Mouse (Mus musculus): ENCODE results near the gene Il16.

Il16 gene

DNA sequence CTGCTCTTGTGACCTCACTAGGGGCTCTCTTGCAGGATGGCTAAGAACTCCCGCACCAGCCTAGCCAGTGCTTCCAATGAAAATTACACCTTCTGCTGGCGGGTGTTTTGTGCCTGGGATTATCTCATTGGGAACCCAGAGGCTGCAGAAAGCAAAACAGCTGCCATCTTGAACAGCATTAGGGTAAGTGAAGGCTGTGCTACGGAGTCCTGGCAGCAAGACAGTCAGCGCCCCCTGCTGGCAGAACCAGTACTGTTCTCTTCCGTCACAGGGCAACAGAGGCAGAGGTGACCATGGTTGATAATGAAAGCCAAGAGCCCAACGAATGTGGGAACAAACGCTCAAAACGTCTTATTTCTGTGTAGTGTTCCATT, 145.6 kb downstream of the Il16 start:
- peak; percentile 46 for DNase-seq

DNA sequence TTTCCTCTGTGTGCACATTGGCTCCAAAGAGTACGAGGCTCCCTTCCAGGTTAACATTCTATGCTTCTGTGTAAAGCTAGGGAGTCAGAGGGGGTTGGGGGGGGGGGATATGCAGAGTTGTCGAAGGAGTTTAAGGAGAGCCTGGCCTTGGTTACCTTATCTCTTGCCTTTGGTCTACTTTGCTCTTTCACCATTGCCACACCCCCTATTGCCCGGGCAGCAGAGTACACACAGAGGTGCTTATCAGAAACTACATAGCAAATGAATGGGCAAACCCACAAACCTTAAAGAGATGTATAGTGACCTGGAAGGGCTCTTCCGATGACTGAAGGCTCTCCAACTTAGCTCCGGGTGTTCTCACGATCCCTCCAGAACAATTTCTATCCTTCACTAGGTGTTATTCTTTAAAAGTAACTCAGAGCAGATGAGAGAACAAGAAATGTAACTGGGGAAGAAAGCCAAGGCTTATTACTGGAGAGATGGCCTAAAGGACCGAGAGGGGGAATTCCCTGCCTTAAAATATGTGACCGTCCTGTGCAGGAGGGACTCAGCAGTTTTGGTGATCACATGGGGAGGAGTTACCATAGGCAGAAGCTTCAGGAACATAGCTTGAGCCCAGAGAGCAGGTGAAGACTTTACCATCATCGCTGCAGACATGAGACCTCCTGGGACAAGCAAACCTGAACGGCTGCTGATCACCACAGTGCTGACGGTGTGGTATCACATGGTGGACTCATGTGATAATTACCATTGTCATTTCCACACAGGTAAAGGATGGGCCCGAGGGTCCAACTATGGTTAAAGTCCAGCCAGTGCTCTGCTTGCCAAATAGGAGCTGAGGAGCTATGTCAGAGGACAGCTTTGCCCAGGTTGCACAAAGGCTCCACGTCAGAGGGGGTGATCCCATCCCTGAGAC, 146.3 kb downstream of the Il16 start:
- no peak for DNase-seq

DNA sequence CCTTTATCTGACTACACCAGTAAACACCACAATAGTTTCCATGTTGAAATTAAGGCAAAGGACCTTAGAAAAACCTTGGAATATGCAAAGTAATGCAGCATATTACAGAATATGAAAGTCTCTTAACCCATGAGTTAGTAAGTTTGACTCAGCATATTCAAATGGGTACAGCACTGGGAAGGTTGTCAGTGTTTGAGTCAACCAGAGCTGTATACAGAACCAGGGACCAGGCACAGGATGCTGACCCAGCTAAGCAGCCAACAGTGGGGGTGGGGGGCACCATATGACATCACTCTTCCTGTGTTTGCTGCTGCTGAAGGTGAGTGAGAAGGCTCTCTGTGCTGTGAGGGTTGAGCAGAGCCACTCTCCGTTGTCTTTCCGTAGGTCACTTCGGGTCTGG, 148.5 kb downstream of the Il16 start:
- no peak for DNase-seq

DNA sequence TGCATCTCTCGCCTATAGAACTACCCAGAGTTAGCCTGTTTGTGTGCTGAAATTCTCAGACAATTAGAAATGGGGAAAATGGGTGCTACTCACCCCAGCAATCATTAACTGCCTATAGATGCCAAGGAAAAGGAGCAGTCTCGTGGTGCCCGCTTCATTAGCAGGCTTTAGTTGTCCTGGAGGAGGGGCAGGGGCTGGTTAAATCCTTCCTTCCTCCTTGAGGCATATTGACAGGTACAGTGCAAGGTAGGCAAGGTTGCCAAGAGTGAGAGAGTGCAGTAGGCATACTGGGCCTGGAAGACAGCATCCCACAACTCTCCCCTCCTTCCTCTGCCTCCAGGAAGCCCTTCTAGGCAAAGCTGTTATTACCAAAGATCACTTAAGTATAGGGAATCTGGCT, 151.5 kb downstream of the Il16 start:
- peak; percentile 19 for DNase-seq
